Mouse (Mus musculus) midbrain, embryonic 14.5 days (tissue): ENCODE results near the gene Ltbp3. TPM values are rescaled to one million over a fixed set of nuclear protein-coding genes. Genes with fewer than 3 reads are reported as not detected.

Experiments
- ATAC-seq: fragments of 200-750 bp; cut with Nextera tagmentation; 2 replicates; pipeline ENCODE4 v1.8.0; 2017; ENCODE audit warnings: moderate number of reproducible peaks, moderate library complexity; ENCODE audit not compliant: low FRiP score, low TSS enrichment
- DNase-seq: peaks from one replicate; pipeline ENCODE4 v3.0.0-alpha.2; 2015
- H3K27ac ChIP-seq: fragments of 300-500 bp; sonication (generic); replicated peaks from 2 replicates; pipeline ENCODE4 v1.5.1; 2014; ENCODE audit warnings: mild to moderate bottlenecking, low read depth, low read length, moderate library complexity
- H3K27me3 ChIP-seq: fragments of 300-500 bp; sonication (generic); 2 replicates; pipeline ENCODE4 v1.6.1; 2014; ENCODE audit warnings: low read length, control low read depth, mixed read lengths; ENCODE audit not compliant: control insufficient read depth, insufficient read depth
- H3K36me3 ChIP-seq: fragments of 300-500 bp; sonication (generic); 2 replicates; pipeline ENCODE4 v1.6.1; 2014; ENCODE audit warnings: low read length, control low read depth; ENCODE audit not compliant: control insufficient read depth, insufficient read depth
- H3K4me1 ChIP-seq: fragments of 300-500 bp; sonication (generic); 2 replicates; pipeline ENCODE4 v1.6.1; 2014; ENCODE audit warnings: mild to moderate bottlenecking, antibody characterized with exemption, low read length, control low read depth; ENCODE audit not compliant: control insufficient read depth, insufficient read depth
- H3K4me2 ChIP-seq: fragments of 300-500 bp; sonication (generic); 2 replicates; pipeline ENCODE4 v1.6.1; 2014; ENCODE audit warnings: mild to moderate bottlenecking, low read length, moderate library complexity
- H3K4me3 ChIP-seq: fragments of 300-500 bp; sonication (generic); replicated peaks from 2 replicates; pipeline ENCODE4 v1.5.1; 2014; ENCODE audit warnings: low read depth, low read length
- H3K9ac ChIP-seq: fragments of 300-500 bp; sonication (generic); replicated peaks from 2 replicates; pipeline ENCODE4 v1.6.1; 2014; ENCODE audit warnings: mild to moderate bottlenecking, low read length, moderate library complexity
- H3K9me3 ChIP-seq: fragments of 300-500 bp; sonication (generic); 2 replicates; pipeline ENCODE4 v1.6.1; 2016; ENCODE audit warnings: low read length, control low read depth, mixed read lengths; ENCODE audit not compliant: control insufficient read depth
- WGBS: fragments of 180-500 bp; shearing (Covaris S2); extraction: QIAGEN DNeasy Blood & Tissue Kit; methylation state at CpG from one replicate; pipeline ENCODE4 v1.1.7; 2014; 5-methylcytosine and 5-hydroxymethylcytosine counted together
- polyA plus RNA-seq: library from polyadenylated mRNA; unstranded; fragments of >200 nt; fragmentation: Nextera tagmentation; extraction: Ambion mirVana; gene quantifications from 2 replicates; pipeline ENCODE4 v1.2.1, GENCODE M21; 2014

Gene Ltbp3
- polyA plus RNA-seq, 1 experiment from 2014 or later = 10.5 TPM

GRCm38 (mm10) chr19:5742241-5742641 lies 1.5 kb downstream of the Ltbp3 start:
- WGBS = 2% methylated on average over 32 of the region's 32 CpGs
- ATAC-seq (peak; percentile 51; the same call in 1 of the 2 replicates), DNase-seq (peak; percentile 52)
- H3K27ac ChIP-seq = peak overlapping the region; percentile 68
- peak overlapping the region; percentile 51 for H3K4me3 ChIP-seq
- H3K9me3 ChIP-seq = no peaks in the 10 kb centered on the region
- peak overlapping the region; percentile 94 for H3K4me2 ChIP-seq
- H3K9ac ChIP-seq = peak overlapping the region; percentile 75
- H3K27me3 ChIP-seq = peaks cover 25% of the 10 kb centered on the region; the same call in 1 of the 2 replicates
- H3K36me3 ChIP-seq = no peaks in the 10 kb centered on the region
- peaks cover 36% of the 10 kb centered on the region for H3K4me1 ChIP-seq

GRCm38 (mm10) chr19:5743576-5743975 lies 2.9 kb downstream of the Ltbp3 start:
- ATAC-seq (no peak), DNase-seq (no peak)
- Histone ChIP-seq H3K36me3 (no peaks in the 10 kb centered on the region), H3K9ac (no peak overlapping the region), H3K4me2 (no peak overlapping the region; the same call in 1 of the 2 replicates), H3K4me3 (no peak overlapping the region), H3K27ac (no peak overlapping the region), H3K9me3 (no peaks in the 10 kb centered on the region), H3K4me1 (peaks cover 36% of the 10 kb centered on the region), H3K27me3 (peaks cover 27% of the 10 kb centered on the region; the same call in 1 of the 2 replicates)
- WGBS = 60% methylated on average over 5 of the region's 5 CpGs

GRCm38 (mm10) chr19:5745756-5746710 lies 5.3 kb downstream of the Ltbp3 start:
- DNase-seq (peak; percentile 51), ATAC-seq (no peak)
- Histone ChIP-seq H3K4me3 (peak overlapping the region; percentile 27), H3K27me3 (peaks cover 44% of the 10 kb centered on the region; the same call in 1 of the 2 replicates), H3K4me2 (peak overlapping the region; percentile 49), H3K4me1 (peaks cover 32% of the 10 kb centered on the region), H3K9me3 (no peaks in the 10 kb centered on the region), H3K27ac (no peak overlapping the region), H3K36me3 (no peaks in the 10 kb centered on the region), H3K9ac (peak overlapping the region; percentile 51)
- 5% methylated on average over 35 of the region's 36 CpGs for WGBS

- Histone ChIP-seq H3K9me3 (no peaks in the 10 kb centered on the region), H3K27ac (no peak overlapping the region), H3K4me2 (no peak overlapping the region), H3K9ac (no peak overlapping the region), H3K4me3 (no peak overlapping the region), H3K4me1 (peaks cover 28% of the 10 kb centered on the region), H3K36me3 (no peaks in the 10 kb centered on the region), H3K27me3 (peaks cover 48% of the 10 kb centered on the region; the same call in 1 of the 2 replicates)
- WGBS = 13% methylated on average over 12 of the region's 12 CpGs
- ATAC-seq (no peak), DNase-seq (no peak)
Measured at GRCm38 (mm10) chr19:5746907-5747363, 6.2 kb downstream of the Ltbp3 start.

- Histone ChIP-seq H3K4me2 (no peak overlapping the region), H3K27me3 (peaks cover 48% of the 10 kb centered on the region), H3K4me3 (no peak overlapping the region), H3K4me1 (peaks cover 19% of the 10 kb centered on the region), H3K36me3 (no peaks in the 10 kb centered on the region), H3K27ac (no peak overlapping the region), H3K9ac (no peak overlapping the region), H3K9me3 (no peaks in the 10 kb centered on the region)
- WGBS = 88% methylated on average over 6 of the region's 6 CpGs
- DNase-seq = no peak
- ATAC-seq = no peak
Measured at GRCm38 (mm10) chr19:5749476-5749875, 8.8 kb downstream of the Ltbp3 start.

- no peak overlapping the region for H3K27ac ChIP-seq
- H3K36me3 ChIP-seq = no peaks in the 10 kb centered on the region
- H3K27me3 ChIP-seq = peaks cover 34% of the 10 kb centered on the region
- no peaks in the 10 kb centered on the region for H3K9me3 ChIP-seq
- peaks cover 12% of the 10 kb centered on the region for H3K4me1 ChIP-seq
- no peak overlapping the region for H3K4me3 ChIP-seq
- DNase-seq = peak; percentile 17
- WGBS = 8% methylated on average over 22 of the region's 22 CpGs
- ATAC-seq = no peak
- no peak overlapping the region for H3K4me2 ChIP-seq
- H3K9ac ChIP-seq = no peak overlapping the region; the same call in 1 of the 2 replicates
Measured at GRCm38 (mm10) chr19:5750951-5751350, 10.2 kb downstream of the Ltbp3 start.

GRCm38 (mm10) chr19:5751742-5752141 lies 11.0 kb downstream of the Ltbp3 start:
- no peak overlapping the region for H3K27ac ChIP-seq
- no peaks in the 10 kb centered on the region for H3K9me3 ChIP-seq
- ATAC-seq = no peak
- H3K9ac ChIP-seq = no peak overlapping the region; the same call in 1 of the 2 replicates
- H3K27me3 ChIP-seq = peaks cover 42% of the 10 kb centered on the region
- no peak overlapping the region for H3K4me2 ChIP-seq
- no peak overlapping the region for H3K4me3 ChIP-seq
- H3K36me3 ChIP-seq = no peaks in the 10 kb centered on the region
- DNase-seq = peak; percentile 26
- peaks cover 7% of the 10 kb centered on the region; the same call in 1 of the 2 replicates for H3K4me1 ChIP-seq
- 8% methylated on average over 19 of the region's 20 CpGs for WGBS

GRCm38 (mm10) chr19:5756321-5756985 lies 15.7 kb downstream of the Ltbp3 start:
- peaks cover 10% of the 10 kb centered on the region; the same call in 1 of the 2 replicates for H3K4me1 ChIP-seq
- ATAC-seq = no peak; the same call in 1 of the 2 replicates
- whole genome bisulfite sequencing = 10% methylated on average over 26 of the region's 29 CpGs
- H3K27ac ChIP-seq = no peak overlapping the region
- no peak overlapping the region for H3K9ac ChIP-seq
- 0 out of 2 replicates have a peak overlapping the region, but pooled peaks have one; percentile 12 for H3K4me3 ChIP-seq
- H3K36me3 ChIP-seq = peaks cover 44% of the 10 kb centered on the region
- peaks cover 36% of the 10 kb centered on the region for H3K27me3 ChIP-seq
- peak; percentile 37 for DNase-seq
- peak overlapping the region; percentile 33 for H3K4me2 ChIP-seq
- H3K9me3 ChIP-seq = no peaks in the 10 kb centered on the region
